Mouse (Mus musculus) stomach, embryonic 15.5 days (tissue): Measurements from ENCODE around the gene Notch3. TPM values are rescaled to one million over a fixed set of nuclear protein-coding genes. Genes with fewer than 3 reads are reported as not detected.
"Not testable (repeated sequence)": the region's sequence is repeated elsewhere in the genome, so short reads cannot be mapped to it uniquely, and the experiment has no call there.

Experiments used
- ATAC-seq: fragments of 200-750 bp; cut with Nextera tagmentation; 2 replicates; pipeline ENCODE4 v1.8.0; 2017; ENCODE audit warnings: low read depth, moderate number of reproducible peaks, moderate TSS enrichment; ENCODE audit not compliant: insufficient read depth, low FRiP score
- H3K27ac ChIP-seq: fragments of 300-500 bp; sonication (generic); 2 replicates; pipeline ENCODE4 v1.5.1; 2015; ENCODE audit warnings: mild to moderate bottlenecking, inconsistent platforms
- H3K27me3 ChIP-seq: fragments of 300-500 bp; sonication (generic); replicated peaks from 2 replicates; pipeline ENCODE4 v1.6.1; 2015; ENCODE audit warnings: inconsistent platforms
- H3K36me3 ChIP-seq: fragments of 300-500 bp; sonication (generic); 2 replicates; pipeline ENCODE4 v1.6.1; 2015; ENCODE audit warnings: inconsistent platforms
- H3K4me1 ChIP-seq: fragments of 300-500 bp; sonication (generic); 2 replicates; pipeline ENCODE4 v1.6.1; 2015; ENCODE audit warnings: inconsistent platforms
- H3K4me2 ChIP-seq: fragments of 300-500 bp; sonication (generic); 2 replicates; pipeline ENCODE4 v1.6.1; 2015; ENCODE audit warnings: mild to moderate bottlenecking, inconsistent platforms
- H3K4me3 ChIP-seq: fragments of 300-500 bp; sonication (generic); replicated peaks from 2 replicates; pipeline ENCODE4 v1.5.1; 2015; ENCODE audit warnings: inconsistent platforms
- H3K9ac ChIP-seq: fragments of 300-500 bp; sonication (generic); 2 replicates; pipeline ENCODE4 v1.6.1; 2015; ENCODE audit warnings: inconsistent platforms
- H3K9me3 ChIP-seq: fragments of 300-500 bp; sonication (generic); 2 replicates; pipeline ENCODE4 v1.6.1; 2016; ENCODE audit warnings: inconsistent platforms
- WGBS: fragments of 180-500 bp; shearing (Covaris S2); methylation state at CpG from one replicate; pipeline ENCODE4 v1.1.7; 2015; 5-methylcytosine and 5-hydroxymethylcytosine counted together
- polyA plus RNA-seq: library from polyadenylated mRNA; unstranded; fragments of >200 nt; fragmentation: Nextera tagmentation; extraction: Ambion mirVana; gene quantifications from 2 replicates; pipeline ENCODE4 v1.2.1, GENCODE M21; 2015

Notch3 gene
- polyA plus RNA-seq, 1 experiment from 2014 or later: 13.1 TPM

DNA sequence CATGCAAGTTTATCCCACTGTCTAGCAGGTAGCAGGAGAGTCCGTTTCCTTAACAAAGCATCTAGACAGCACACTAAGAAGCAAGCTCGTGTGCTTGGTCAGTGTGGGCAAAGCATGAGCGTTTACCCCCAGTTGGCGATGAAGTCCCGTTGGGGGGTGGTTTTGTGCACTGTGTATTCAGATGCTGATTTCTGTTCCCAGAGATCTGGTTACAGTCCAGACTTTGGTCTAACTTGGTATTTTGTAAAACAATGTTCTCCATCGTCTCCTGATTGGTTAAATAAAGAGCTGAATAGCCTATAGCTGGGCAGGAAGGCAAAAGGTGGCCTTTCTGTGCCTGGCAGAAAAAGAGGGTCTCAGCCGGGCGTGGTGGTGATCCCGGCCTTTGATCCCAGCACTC, 36.1 kb downstream of the Notch3 start:
- peaks cover 43% of the 10 kb centered on the region; the same call in 1 of the 2 replicates for H3K36me3 ChIP-seq
- no peaks in the 10 kb centered on the region for H3K4me1 ChIP-seq
- WGBS: 95% methylated on average over 9 of the region's 9 CpGs
- H3K4me3 ChIP-seq: no peak overlapping the region
- H3K9me3 ChIP-seq: no peaks in the 10 kb centered on the region
- no peak overlapping the region for H3K27ac ChIP-seq
- no peaks in the 10 kb centered on the region for H3K27me3 ChIP-seq
- no peak overlapping the region for H3K9ac ChIP-seq
- ATAC-seq: no peak
- no peak overlapping the region for H3K4me2 ChIP-seq

DNA sequence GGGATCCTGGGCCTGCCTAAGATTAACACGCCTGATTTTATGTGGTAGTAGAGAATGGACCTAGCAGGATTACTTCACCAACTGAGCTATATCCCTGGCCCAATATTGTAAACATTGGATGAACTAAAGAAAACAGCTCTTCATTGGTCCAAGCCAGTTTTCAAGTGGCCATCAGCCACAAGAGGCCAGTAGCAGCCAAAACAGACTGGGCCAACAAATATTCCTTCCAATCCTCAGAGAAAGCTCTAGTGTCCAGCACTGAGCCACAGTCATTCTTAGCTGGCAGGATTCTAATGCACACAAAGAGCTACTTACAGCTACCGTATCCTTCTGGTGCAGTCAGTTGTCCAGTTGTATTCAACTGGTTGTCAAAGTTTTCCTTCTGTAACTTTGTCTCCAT, 39.5 kb downstream of the Notch3 start:
- Histone ChIP-seq H3K36me3 (peaks cover 33% of the 10 kb centered on the region), H3K9me3 (no peaks in the 10 kb centered on the region), H3K9ac (no peak overlapping the region), H3K4me1 (peaks cover 6% of the 10 kb centered on the region; the same call in 1 of the 2 replicates), H3K4me3 (no peak overlapping the region), H3K4me2 (no peak overlapping the region), H3K27me3 (no peaks in the 10 kb centered on the region), H3K27ac (no peak overlapping the region)
- no peak for ATAC-seq
- WGBS: 89% methylated on average over 2 of the region's 2 CpGs

DNA sequence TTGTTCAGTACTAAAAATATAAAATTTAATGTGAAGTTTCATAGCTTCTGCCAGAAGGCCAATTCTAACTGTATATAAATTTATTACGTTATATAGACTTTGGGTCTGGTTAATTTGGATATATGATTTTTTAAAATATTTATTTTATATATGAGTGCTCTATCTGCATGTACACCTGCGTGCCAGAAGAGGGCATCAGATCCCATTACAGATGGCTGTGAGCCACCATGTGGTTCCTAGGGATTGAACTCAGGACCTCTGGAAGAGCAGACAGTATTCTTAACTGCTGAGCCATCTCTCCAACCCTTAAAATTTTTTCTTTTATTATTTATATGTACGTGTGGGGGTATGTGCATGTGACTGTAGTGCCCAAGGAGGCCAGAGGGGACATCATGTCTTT, 41.2 kb downstream of the Notch3 start:
- Histone ChIP-seq H3K9ac (no peak overlapping the region), H3K27ac (no peak overlapping the region), H3K36me3 (peaks cover 25% of the 10 kb centered on the region), H3K9me3 (no peaks in the 10 kb centered on the region), H3K4me1 (peaks cover 12% of the 10 kb centered on the region; the same call in 1 of the 2 replicates), H3K4me2 (no peak overlapping the region), H3K4me3 (no peak overlapping the region), H3K27me3 (no peaks in the 10 kb centered on the region)
- WGBS: 78% methylated on average over 3 of the region's 3 CpGs
- no peak for ATAC-seq

DNA sequence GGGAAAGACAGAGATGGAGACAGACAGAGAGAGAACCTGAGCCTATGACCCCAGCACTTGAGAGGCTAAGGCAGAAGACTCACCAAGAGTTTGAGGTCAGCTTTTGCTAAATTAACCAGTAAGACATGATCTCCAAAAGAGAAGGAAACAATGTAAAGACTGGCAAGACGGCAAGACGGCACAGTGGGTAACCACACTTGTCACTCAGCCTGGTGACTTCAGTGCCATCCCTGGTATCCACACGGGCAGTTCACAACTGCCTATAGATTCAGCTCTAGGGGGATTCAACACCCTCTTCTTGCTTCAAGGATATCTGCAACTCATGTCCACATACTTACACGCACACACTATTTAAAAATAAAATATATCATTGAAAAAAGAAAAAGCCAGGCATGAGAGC, 43.1 kb downstream of the Notch3 start:
- no peak overlapping the region for H3K27ac ChIP-seq
- H3K4me2 ChIP-seq: no peak overlapping the region
- no peak overlapping the region for H3K4me3 ChIP-seq
- no peak for ATAC-seq
- no peaks in the 10 kb centered on the region for H3K9me3 ChIP-seq
- WGBS: 93% methylated on average over 4 of the region's 4 CpGs
- H3K27me3 ChIP-seq: no peaks in the 10 kb centered on the region
- peaks cover 21% of the 10 kb centered on the region for H3K4me1 ChIP-seq
- no peak overlapping the region for H3K9ac ChIP-seq
- H3K36me3 ChIP-seq: peaks cover 17% of the 10 kb centered on the region

DNA sequence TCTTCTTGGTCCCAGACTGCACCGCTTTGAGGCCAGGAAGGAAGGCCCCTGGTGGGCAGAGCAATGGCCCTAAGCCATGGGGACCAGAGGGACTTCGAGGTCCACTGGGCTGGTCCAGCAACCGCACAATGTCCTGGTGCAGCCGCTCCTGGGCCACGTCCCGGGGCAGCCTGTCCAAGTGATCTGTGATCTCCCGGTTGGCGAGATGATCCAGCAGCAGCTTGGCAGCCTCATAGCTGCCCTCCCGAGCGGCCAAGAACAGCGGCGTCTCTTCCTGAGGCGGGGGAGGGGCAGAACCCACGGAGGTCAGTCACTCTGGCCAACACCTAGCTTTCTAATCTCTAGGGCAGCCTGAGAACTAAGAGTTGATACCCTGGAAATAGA, 44.1 kb downstream of the Notch3 start:
- no peaks in the 10 kb centered on the region for H3K9me3 ChIP-seq
- no peak overlapping the region for H3K9ac ChIP-seq
- H3K27me3 ChIP-seq: no peaks in the 10 kb centered on the region
- 75% methylated on average over 14 of the region's 14 CpGs for WGBS
- H3K4me1 ChIP-seq: peaks cover 27% of the 10 kb centered on the region
- no peak overlapping the region for H3K4me3 ChIP-seq
- H3K27ac ChIP-seq: no peak overlapping the region
- H3K36me3 ChIP-seq: peaks cover 13% of the 10 kb centered on the region
- no peak for ATAC-seq
- H3K4me2 ChIP-seq: no peak overlapping the region

DNA sequence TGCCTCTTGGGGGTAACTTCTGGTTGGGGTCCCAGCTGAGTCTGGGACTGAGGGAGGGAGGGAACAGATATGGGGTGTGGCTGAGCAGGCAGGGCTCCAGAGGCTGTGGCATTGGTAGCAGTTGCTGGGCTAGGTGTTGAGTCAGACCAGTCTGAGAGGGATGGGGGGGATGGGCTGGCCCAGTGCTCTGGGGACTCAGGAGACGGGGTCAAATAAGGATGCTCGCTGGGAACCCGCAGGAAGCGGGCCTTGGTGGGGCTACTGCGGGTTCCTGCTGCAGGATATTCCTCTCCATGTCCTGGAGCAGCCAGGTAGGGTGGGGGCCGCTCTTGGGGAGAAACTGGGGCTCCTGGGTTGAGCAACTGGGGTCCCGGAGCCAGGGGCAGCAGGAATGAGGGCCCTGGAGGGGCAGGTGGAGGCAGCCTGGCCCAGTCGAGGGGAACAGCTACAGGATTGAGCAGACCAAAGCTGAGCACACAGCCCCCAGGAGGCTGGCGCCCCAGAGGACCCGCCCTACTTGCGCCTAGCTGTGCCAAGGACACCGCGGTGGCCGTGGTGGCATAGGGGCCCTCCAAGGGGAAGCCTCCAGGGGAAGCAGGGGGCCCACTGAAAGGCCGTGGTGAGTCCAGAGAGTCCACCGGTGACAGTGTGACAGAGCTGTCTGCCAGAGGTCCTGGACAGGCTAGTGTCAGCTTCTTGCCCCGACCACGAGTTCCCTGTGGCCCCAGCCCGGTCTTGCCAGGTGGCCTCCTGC, 44.6 kb downstream of the Notch3 start:
- no peaks in the 10 kb centered on the region for H3K27me3 ChIP-seq
- H3K4me1 ChIP-seq: peaks cover 32% of the 10 kb centered on the region
- ATAC-seq: no peak; the same call in 1 of the 2 replicates
- no peak overlapping the region for H3K4me3 ChIP-seq
- H3K9me3 ChIP-seq: no peaks in the 10 kb centered on the region
- WGBS: 70% methylated on average over 19 of the region's 19 CpGs
- H3K36me3 ChIP-seq: peaks cover 8% of the 10 kb centered on the region
- no peak overlapping the region for H3K9ac ChIP-seq
- no peak overlapping the region for H3K27ac ChIP-seq
- no peak overlapping the region for H3K4me2 ChIP-seq

DNA sequence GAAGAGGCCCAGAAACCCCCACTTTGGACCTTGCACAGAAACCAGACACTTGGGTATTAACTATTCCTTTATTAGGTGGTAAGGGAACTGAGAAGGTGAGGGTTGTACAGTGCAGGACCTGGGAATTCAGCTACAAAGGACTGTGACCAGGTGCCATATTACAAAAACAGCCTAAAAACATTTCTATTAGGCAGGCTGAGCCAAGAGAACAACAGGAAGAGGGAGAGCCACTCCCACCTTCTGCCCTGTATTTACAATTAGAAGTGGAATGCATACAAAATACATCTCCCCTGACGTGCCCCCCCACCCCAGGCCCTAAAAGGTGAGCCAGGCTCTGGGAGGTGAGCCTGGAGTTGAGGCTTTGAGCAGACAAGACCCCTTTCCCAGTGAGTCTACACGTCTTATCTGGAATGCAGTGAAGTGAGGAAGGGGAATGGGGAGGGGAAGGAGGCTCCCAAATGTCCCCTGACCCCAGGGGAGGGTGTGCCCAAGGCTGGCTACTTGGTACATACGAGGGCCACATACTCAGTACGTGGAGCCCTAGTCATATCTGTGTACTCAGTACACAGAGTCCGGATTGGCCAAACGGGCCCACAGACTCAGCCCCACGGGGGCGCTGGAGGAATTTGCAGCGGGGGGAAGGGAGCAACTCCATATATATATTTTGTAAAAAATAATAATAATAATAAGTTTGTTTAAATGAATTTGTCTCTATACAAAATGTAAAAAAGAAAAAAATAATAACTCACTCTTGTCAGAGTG, 45.7 kb downstream of the Notch3 start:
- peak; percentile 47; the same call in 1 of the 2 replicates for ATAC-seq
- no peak overlapping the region for H3K9ac ChIP-seq
- H3K4me2 ChIP-seq: no peak overlapping the region
- H3K27ac ChIP-seq: no peak overlapping the region
- no peak overlapping the region for H3K4me3 ChIP-seq
- H3K27me3 ChIP-seq: no peaks in the 10 kb centered on the region
- no peaks in the 10 kb centered on the region for H3K9me3 ChIP-seq
- H3K4me1 ChIP-seq: peaks cover 35% of the 10 kb centered on the region
- H3K36me3 ChIP-seq: peaks cover 2% of the 10 kb centered on the region; the same call in 1 of the 2 replicates
- WGBS: 69% methylated on average over 9 of the region's 9 CpGs

DNA sequence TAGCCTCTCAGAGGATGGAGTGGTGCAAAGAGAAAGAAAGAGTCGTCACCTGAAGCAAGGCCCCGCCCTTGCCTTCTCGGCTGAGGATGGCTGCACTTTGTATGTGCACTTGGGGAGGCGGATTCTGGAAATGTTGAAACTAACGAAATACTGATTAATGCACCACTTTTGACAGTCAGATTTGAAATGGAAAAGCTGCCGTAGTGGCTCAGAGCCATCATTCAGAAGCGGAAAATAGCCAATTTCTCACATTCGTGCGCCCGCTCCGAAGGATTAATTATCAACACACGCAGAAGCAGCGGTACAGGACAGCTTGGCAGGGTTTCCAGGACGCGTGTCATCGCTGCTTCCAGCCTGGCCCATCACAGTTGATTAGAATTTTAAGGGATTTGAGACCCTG, 47.5 kb downstream of the Notch3 start:
- no peak for ATAC-seq
- 43% methylated on average over 16 of the region's 16 CpGs for WGBS
- no peaks in the 10 kb centered on the region for H3K9me3 ChIP-seq

DNA sequence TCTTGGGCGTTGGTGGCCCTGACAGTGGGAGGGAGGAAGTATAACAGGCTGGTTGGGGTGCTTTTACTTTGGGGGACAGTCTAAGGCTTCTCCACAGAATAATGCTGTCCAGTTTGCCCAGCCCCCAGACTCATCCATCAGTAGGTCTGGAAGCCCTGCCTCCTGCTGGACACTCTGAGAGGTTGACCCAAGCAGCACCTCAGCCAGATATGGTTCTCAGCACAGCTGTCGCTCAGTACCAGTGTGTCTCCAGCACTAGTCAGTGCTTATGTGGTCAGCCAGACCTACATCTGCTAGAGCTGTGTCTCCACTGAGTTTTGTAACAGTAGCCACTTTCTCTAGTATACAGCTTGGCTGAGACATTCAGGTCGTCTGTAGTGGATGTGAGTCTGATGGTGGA, 48.2 kb downstream of the Notch3 start:
- ATAC-seq: no peak
- H3K36me3 ChIP-seq: no peaks in the 10 kb centered on the region
- H3K4me1 ChIP-seq: peaks cover 45% of the 10 kb centered on the region
- 9% methylated on average over 3 of the region's 3 CpGs for WGBS
- no peak overlapping the region for H3K4me3 ChIP-seq
- peak overlapping the region; percentile 42 for H3K4me2 ChIP-seq
- no peak overlapping the region for H3K9ac ChIP-seq
- 0 out of 2 replicates have a peak overlapping the region, but pooled peaks have one; percentile 2 for H3K27ac ChIP-seq
- 0 out of 2 replicates have a peak, but pooled peaks cover 5% of the 10 kb centered on the region for H3K27me3 ChIP-seq
- H3K9me3 ChIP-seq: no peaks in the 10 kb centered on the region

More for the DNA sequence above, 47.5 kb downstream of the Notch3 start:
- Histone ChIP-seq H3K36me3 (peaks cover 2% of the 10 kb centered on the region; the same call in 1 of the 2 replicates), H3K4me2 (peak overlapping the region; percentile 9; the same call in 1 of the 2 replicates), H3K4me1 (peaks cover 38% of the 10 kb centered on the region), H3K9ac (no peak overlapping the region), H3K27ac (peak overlapping the region; percentile 36), H3K4me3 (no peak overlapping the region), H3K27me3 (0 out of 2 replicates have a peak, but pooled peaks cover 2% of the 10 kb centered on the region)

DNA sequence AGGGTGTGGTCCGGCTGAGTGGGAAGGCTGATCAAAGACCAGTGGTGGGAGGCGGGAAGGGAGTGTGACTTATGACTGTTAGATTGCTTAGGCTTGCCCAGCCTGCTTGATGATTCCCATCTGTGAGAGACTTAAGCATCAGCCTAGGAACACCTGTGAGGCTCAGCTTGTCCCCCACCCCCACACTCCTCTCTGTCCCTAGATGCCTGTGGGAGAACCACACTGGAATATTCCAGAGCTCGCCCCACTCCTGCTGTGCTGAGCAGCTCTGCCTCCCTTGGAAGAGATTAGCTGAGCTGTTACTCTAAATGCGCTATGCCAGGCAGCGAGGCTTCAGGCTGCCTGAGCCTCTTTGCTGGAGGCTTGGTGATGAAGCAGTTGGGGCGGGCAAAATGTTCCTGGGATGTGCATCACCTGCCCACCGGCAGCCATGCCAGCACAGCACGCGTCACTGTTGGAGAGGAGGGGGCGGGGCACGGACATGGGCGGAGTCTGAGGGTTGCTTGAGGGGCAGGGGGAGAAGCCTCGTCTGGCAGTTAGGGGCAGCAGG, 48.7 kb downstream of the Notch3 start:
- WGBS: 6% methylated on average over 12 of the region's 13 CpGs
- ATAC-seq: peak; percentile 65
- 0 out of 2 replicates have a peak overlapping the region, but pooled peaks have one; percentile 6 for H3K4me3 ChIP-seq
- H3K4me1 ChIP-seq: peaks cover 48% of the 10 kb centered on the region
- peak overlapping the region; percentile 42 for H3K4me2 ChIP-seq
- not testable (repeated sequence) for H3K9ac ChIP-seq, H3K9me3 ChIP-seq, H3K36me3 ChIP-seq, H3K27me3 ChIP-seq
- H3K27ac ChIP-seq: 0 out of 2 replicates have a peak overlapping the region, but pooled peaks have one; percentile 2

DNA sequence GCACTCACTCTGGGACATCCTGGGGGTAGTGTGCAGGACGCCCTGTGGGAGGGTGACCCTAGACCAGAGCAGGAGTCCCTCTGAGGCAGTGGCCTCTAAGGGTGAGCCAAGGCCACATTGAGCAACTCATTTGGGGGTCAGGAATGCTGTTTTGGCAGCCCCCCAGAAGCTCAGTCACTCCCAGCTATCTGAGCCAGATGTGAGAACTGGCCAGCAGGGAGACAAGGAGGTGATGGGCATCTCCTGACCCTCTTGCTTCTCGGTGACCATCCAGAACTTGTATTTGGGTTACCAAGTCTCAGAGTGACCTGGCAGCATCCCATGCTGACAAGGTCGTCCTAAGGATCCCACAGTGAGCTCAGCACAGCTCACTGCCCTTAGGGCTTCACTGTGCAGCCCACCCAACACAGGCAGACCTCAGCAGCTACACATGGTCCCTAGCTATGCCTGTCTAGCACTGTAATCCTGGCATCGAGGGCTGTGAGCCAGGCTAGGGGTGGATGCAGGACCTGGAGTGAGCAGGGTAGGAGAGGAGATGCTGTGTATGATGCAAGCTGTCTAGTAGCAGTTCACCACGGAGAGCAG, 49.3 kb downstream of the Notch3 start:
- WGBS: 33% methylated on average over 5 of the region's 5 CpGs
- H3K9ac ChIP-seq: no peak overlapping the region
- H3K27me3 ChIP-seq: 0 out of 2 replicates have a peak, but pooled peaks cover 5% of the 10 kb centered on the region
- no peak overlapping the region for H3K4me3 ChIP-seq
- peak overlapping the region; percentile 16; the same call in 1 of the 2 replicates for H3K4me2 ChIP-seq
- no peaks in the 10 kb centered on the region for H3K9me3 ChIP-seq
- H3K36me3 ChIP-seq: no peaks in the 10 kb centered on the region
- H3K4me1 ChIP-seq: peaks cover 44% of the 10 kb centered on the region
- no peak overlapping the region for H3K27ac ChIP-seq
- no peak for ATAC-seq
